Comparison of ENCODE assay signal across 17 mouse cellular contexts in genomic region chr7:24402851-24403250, GRCm38 (mm10). TPM values are rescaled to one million over a fixed set of nuclear protein-coding genes. Genes with fewer than 3 reads are reported as not detected.
A peak's percentile ranks its signal among the peaks of the same experiment; 100 is the strongest.
DNase-seq lines count a peak whose midpoint lies in the region; ATAC-seq and TF ChIP-seq lines count a peak whose summit lies in the region.
"Had no signal": no experiment of that assay in that cellular context is flagged by ENCODE, and none has a peak within 500 bp of the region (broad histone marks: within the 10 kb centered on the region; RNA-seq: fewer than 3 reads in every experiment).

No protein-coding gene starts in this region.

- no peak overlapping the region for H3K4me3 ChIP-seq in hindbrain, embryonic 10.5 days
- H3K4me3 ChIP-seq in hindbrain, embryonic 12.5 days = no peak overlapping the region
- H3K4me3 ChIP-seq in lung, postnatal 0 days (ENCODE audit: low read depth, low read length) = no peak overlapping the region
- H3K4me3 ChIP-seq in ES-E14 (ENCODE audit: insufficient read depth in 1 of 2, low read depth in 1 of 2, low read length in 2 of 2, poor library complexity in 1 of 2, severe bottlenecking in 1 of 2) = no peak overlapping the region
- H3K4me3 ChIP-seq in neural tube, embryonic 15.5 days (replicated peaks) = no peak overlapping the region
- H3K4me3 ChIP-seq: embryonic facial prominence, embryonic 12.5 days had no signal

- no peak overlapping the region for H3K27ac ChIP-seq in hindbrain, embryonic 10.5 days
- no peak overlapping the region for H3K27ac ChIP-seq in hindbrain, embryonic 12.5 days
- no peak overlapping the region for H3K27ac ChIP-seq in lung, postnatal 0 days (ENCODE audit: low read length)
- H3K27ac ChIP-seq in ES-E14 (ENCODE audit: insufficient read depth, low read depth, low read length, poor library complexity, severe bottlenecking) = no peak overlapping the region
- H3K27ac ChIP-seq in neural tube, embryonic 15.5 days (replicated peaks) = no peak overlapping the region
- H3K27ac ChIP-seq: embryonic facial prominence, embryonic 12.5 days had no signal

- H3K4me2 ChIP-seq in hindbrain, embryonic 12.5 days (replicated peaks) = no peak overlapping the region
- H3K4me2 ChIP-seq in lung, postnatal 0 days (replicated peaks; ENCODE audit: low read depth, low read length) = no peak overlapping the region
- H3K4me2 ChIP-seq in neural tube, embryonic 15.5 days = no peak overlapping the region
- H3K4me2 ChIP-seq: embryonic facial prominence, embryonic 12.5 days had no signal

- WGBS in hindbrain, embryonic 10.5 days = 95% methylated on average over 9 of the region's 9 CpGs
- WGBS in hindbrain, embryonic 12.5 days = over 99% methylated on average over 9 of the region's 9 CpGs
- WGBS in lung, postnatal 0 days = 96% methylated on average over 9 of the region's 9 CpGs
- WGBS in neural tube, embryonic 15.5 days = 97% methylated on average over 9 of the region's 9 CpGs

- H3K4me1 ChIP-seq in hindbrain, embryonic 10.5 days (replicated peaks) = peaks cover 12% of the 10 kb centered on the region
- peaks cover 16% of the 10 kb centered on the region for H3K4me1 ChIP-seq in hindbrain, embryonic 12.5 days
- no peaks in the 10 kb centered on the region for H3K4me1 ChIP-seq in lung, postnatal 0 days (ENCODE audit: insufficient read depth, low read depth, low read length)
- H3K4me1 ChIP-seq in ES-E14 (ENCODE audit: control insufficient read depth in 2 of 2, insufficient read depth in 2 of 2, low read length in 2 of 2, poor library complexity in 1 of 2) = peaks cover 0 to 2% of the 10 kb centered on the region in 2 experiments; a peak in 1 of 4 replicates
- H3K4me1 ChIP-seq in neural tube, embryonic 15.5 days = peaks cover 30% of the 10 kb centered on the region
- H3K4me1 ChIP-seq: embryonic facial prominence, embryonic 12.5 days had no signal

- no peaks in the 10 kb centered on the region for H3K27me3 ChIP-seq in hindbrain, embryonic 10.5 days (ENCODE audit: insufficient read depth, poor library complexity, severe bottlenecking)
- H3K27me3 ChIP-seq in hindbrain, embryonic 12.5 days = no peaks in the 10 kb centered on the region
- H3K27me3 ChIP-seq in lung, postnatal 0 days (replicated peaks; ENCODE audit: insufficient read depth, low read length) = no peaks in the 10 kb centered on the region
- H3K27me3 ChIP-seq in neural tube, embryonic 15.5 days (replicated peaks) = no peaks in the 10 kb centered on the region
- H3K27me3 ChIP-seq: embryonic facial prominence, embryonic 12.5 days had no signal

- H3K9ac ChIP-seq in hindbrain, embryonic 12.5 days = no peak overlapping the region
- H3K9ac ChIP-seq in lung, postnatal 0 days (replicated peaks; ENCODE audit: low read depth) = no peak overlapping the region
- no peak overlapping the region for H3K9ac ChIP-seq in ES-E14 (ENCODE audit: insufficient read depth, low read depth, low read length, poor library complexity, severe bottlenecking)
- no peak overlapping the region for H3K9ac ChIP-seq in neural tube, embryonic 15.5 days (replicated peaks)
- H3K9ac ChIP-seq: embryonic facial prominence, embryonic 12.5 days had no signal

- H3K9me3 ChIP-seq in hindbrain, embryonic 10.5 days = peaks cover 7% of the 10 kb centered on the region
- H3K9me3 ChIP-seq in hindbrain, embryonic 12.5 days (replicated peaks) = peaks cover 9% of the 10 kb centered on the region; the same call in 1 of the 2 replicates
- H3K9me3 ChIP-seq in lung, postnatal 0 days (ENCODE audit: low read length) = no peaks in the 10 kb centered on the region
- no peaks in the 10 kb centered on the region for H3K9me3 ChIP-seq in ES-E14 (ENCODE audit: control insufficient read depth, insufficient read depth, low read depth, low read length)
- H3K9me3 ChIP-seq in neural tube, embryonic 15.5 days (replicated peaks) = no peaks in the 10 kb centered on the region

- peak; percentile 17 for DNase-seq in hindbrain, embryonic 10.5 days (ENCODE audit: low spot score)
- no peak for DNase-seq in lung, postnatal 0 days (ENCODE audit: low spot score)
- no peak for DNase-seq in lung, postnatal 4 days
- no peak for DNase-seq in ES-E14 (ENCODE audit: low read depth, low spot score)
- no peak for DNase-seq in kidney, postnatal 10 days
- DNase-seq: adrenal gland, postnatal 25 days; cerebellum, adult 8-10 months; heart, adult 18-20 months; kidney, postnatal 36 days; lung, postnatal 36 days had no signal

- ATAC-seq in hindbrain, embryonic 12.5 days (ENCODE audit: low FRiP score) = no peak
- ATAC-seq in lung, postnatal 0 days = no peak
- peak; percentile 34; the same call in 1 of the 2 replicates for ATAC-seq in megakaryocyte, adult 5-6 weeks (ENCODE audit: poor library complexity, severe bottlenecking)
- no peak for ATAC-seq in neural tube, embryonic 15.5 days (ENCODE audit: low FRiP score)

- H3K36me3 ChIP-seq in hindbrain, embryonic 10.5 days = peaks cover 69% of the 10 kb centered on the region
- H3K36me3 ChIP-seq in hindbrain, embryonic 12.5 days = peaks cover 50% of the 10 kb centered on the region
- no peaks in the 10 kb centered on the region for H3K36me3 ChIP-seq in lung, postnatal 0 days (ENCODE audit: insufficient read depth, low read length)
- peaks cover 6% of the 10 kb centered on the region; the same call in 1 of the 2 replicates for H3K36me3 ChIP-seq in ES-E14 (ENCODE audit: control insufficient read depth, insufficient read depth, low read length, poor library complexity, severe bottlenecking)
- peaks cover 43% of the 10 kb centered on the region for H3K36me3 ChIP-seq in neural tube, embryonic 15.5 days

- peak; percentile 50 for TF ChIP-seq CTCF in lung, postnatal 0 days (IDR thresholded peaks at IDR 0.05)

- in situ Hi-C loops in ES-E14 (cut with MboI; ENCODE audit: low sequenced_read_pairs in 2 of 2, unreplicated experiment in 2 of 2) = loop anchor here in 1 of 2 experiments (25.0 kb wide), 1 partner anchor 109 kb away; the partner anchor contains the start of genes AC161166.1 and Zfp428

- no peak for TF ChIP-seq EP300 in lung, postnatal 0 days (IDR thresholded peaks at IDR 0.05)

TF ChIP-seq in ES-E14, 5 proteins besides CTCF, POLR2A, EP300 and RAD21:
- peak; percentile 36; the same call in 1 of the 2 replicates for TF ChIP-seq HCFC1 (IDR thresholded peaks at IDR 0.05; ENCODE audit: borderline replicate concordance, insufficient read depth, low read length)
- no peak for TF ChIP-seq MAFK (IDR thresholded peaks at IDR 0.05; ENCODE audit: insufficient read depth, low read depth, low read length)
TF ChIP-seq in ES-E14: peak in this region for 1.

RNA-seq across cellular contexts. Expression of gene Smg9, which starts 3.4 kb away (rescaled TPM):
- polyA plus RNA-seq in hindbrain, embryonic 10.5 days (2016; fragmentation: Nextera tagmentation; extraction: Ambion mirVana) = 27.4 and 32.7 TPM in 2 replicates
- polyA plus RNA-seq in hindbrain, embryonic 12.5 days (2016; fragmentation: Nextera tagmentation; extraction: Ambion mirVana) = 28.9 and 29.5 TPM in 2 replicates
- polyA plus RNA-seq in lung, postnatal 0 days (2015; fragmentation: Nextera tagmentation; extraction: Ambion mirVana) = 15.2 and 16.4 TPM in 2 replicates
- 25.7 and 35.7 TPM in 2 replicates for total RNA-seq in ES-E14 (2012; rRNA removed)
- total RNA-seq in megakaryocyte, adult 5-6 weeks (2015) = 21.6 and 22.3 TPM in 2 replicates
- 16.7 and 30.3 TPM in 2 replicates for total RNA-seq in megakaryocyte, adult 5-6 weeks (2017)
- polyA plus RNA-seq in neural tube, embryonic 15.5 days (2015; fragmentation: Nextera tagmentation; extraction: Ambion mirVana) = 34.4 and 38.3 TPM in 2 replicates

RNA-seq across cellular contexts. Expression of gene Kcnn4, which starts 32.8 kb away (rescaled TPM):
- polyA plus RNA-seq in hindbrain, embryonic 10.5 days (2016; fragmentation: Nextera tagmentation; extraction: Ambion mirVana) = 3.9 and 4.2 TPM in 2 replicates
- 2.1 and 2.4 TPM in 2 replicates for polyA plus RNA-seq in hindbrain, embryonic 12.5 days (2016; fragmentation: Nextera tagmentation; extraction: Ambion mirVana)
- polyA plus RNA-seq in lung, postnatal 0 days (2015; fragmentation: Nextera tagmentation; extraction: Ambion mirVana) = 2.0 and 2.6 TPM in 2 replicates
- 3.2 and 5.3 TPM in 2 replicates for total RNA-seq in ES-E14 (2012; rRNA removed)
- total RNA-seq in megakaryocyte, adult 5-6 weeks (2015) = 5.9 and 7.6 TPM in 2 replicates
- total RNA-seq in megakaryocyte, adult 5-6 weeks (2017) = 14.2 and 17.0 TPM in 2 replicates
- polyA plus RNA-seq in neural tube, embryonic 15.5 days (2015; fragmentation: Nextera tagmentation; extraction: Ambion mirVana) = 3.0 and 11.2 TPM in 2 replicates

RNA-seq across cellular contexts. Expression of gene Irgc1, which starts 49.2 kb away (rescaled TPM):
- not detected in 2 replicates for polyA plus RNA-seq in hindbrain, embryonic 10.5 days (2016; fragmentation: Nextera tagmentation; extraction: Ambion mirVana)
- polyA plus RNA-seq in hindbrain, embryonic 12.5 days (2016; fragmentation: Nextera tagmentation; extraction: Ambion mirVana) = not detected in 2 replicates
- polyA plus RNA-seq in lung, postnatal 0 days (2015; fragmentation: Nextera tagmentation; extraction: Ambion mirVana) = 0.24 and 0.29 TPM in 2 replicates
- 0.16 TPM in 1 of 2 replicates, not detected in the other for total RNA-seq in ES-E14 (2012; rRNA removed)
- 0.74 and 1.8 TPM in 2 replicates for total RNA-seq in megakaryocyte, adult 5-6 weeks (2015)
- 0.66 and 0.94 TPM in 2 replicates for total RNA-seq in megakaryocyte, adult 5-6 weeks (2017)
- not detected in 2 replicates for polyA plus RNA-seq in neural tube, embryonic 15.5 days (2015; fragmentation: Nextera tagmentation; extraction: Ambion mirVana)
- total RNA-seq: adrenal gland, postnatal 25 days; heart, adult 18-20 months; monocyte, adult 5-6 weeks had no signal
- polyA plus RNA-seq: embryonic facial prominence, embryonic 12.5 days; hindbrain, embryonic 11.5 days had no signal

RNA-seq across cellular contexts. Expression of gene Lypd5, which starts 53.9 kb away (rescaled TPM):
- not detected in 2 replicates for polyA plus RNA-seq in hindbrain, embryonic 10.5 days (2016; fragmentation: Nextera tagmentation; extraction: Ambion mirVana)
- not detected in 2 replicates for polyA plus RNA-seq in hindbrain, embryonic 12.5 days (2016; fragmentation: Nextera tagmentation; extraction: Ambion mirVana)
- not detected in 2 replicates for polyA plus RNA-seq in lung, postnatal 0 days (2015; fragmentation: Nextera tagmentation; extraction: Ambion mirVana)
- not detected in 2 replicates for total RNA-seq in ES-E14 (2012; rRNA removed)
- total RNA-seq in megakaryocyte, adult 5-6 weeks (2015) = not detected in 2 replicates
- not detected in 2 replicates for total RNA-seq in megakaryocyte, adult 5-6 weeks (2017)
- 0.06 TPM in 1 of 2 replicates, not detected in the other for polyA plus RNA-seq in neural tube, embryonic 15.5 days (2015; fragmentation: Nextera tagmentation; extraction: Ambion mirVana)
- total RNA-seq: adrenal gland, postnatal 25 days; heart, adult 18-20 months; left cerebral cortex, postnatal 25 days; monocyte, adult 5-6 weeks had no signal
- polyA plus RNA-seq: embryonic facial prominence, embryonic 12.5 days; hindbrain, embryonic 11.5 days had no signal

RNA-seq across cellular contexts. Expression of gene Plaur, which starts 59.4 kb away (rescaled TPM):
- polyA plus RNA-seq in hindbrain, embryonic 10.5 days (2016; fragmentation: Nextera tagmentation; extraction: Ambion mirVana) = 0.77 and 1.9 TPM in 2 replicates
- polyA plus RNA-seq in hindbrain, embryonic 12.5 days (2016; fragmentation: Nextera tagmentation; extraction: Ambion mirVana) = 0.59 and 0.95 TPM in 2 replicates
- polyA plus RNA-seq in lung, postnatal 0 days (2015; fragmentation: Nextera tagmentation; extraction: Ambion mirVana) = 65.8 and 72.0 TPM in 2 replicates
- total RNA-seq in ES-E14 (2012; rRNA removed) = 99.5 and 118 TPM in 2 replicates
- total RNA-seq in megakaryocyte, adult 5-6 weeks (2015) = 100 and 110 TPM in 2 replicates
- 96.3 and 124 TPM in 2 replicates for total RNA-seq in megakaryocyte, adult 5-6 weeks (2017)
- polyA plus RNA-seq in neural tube, embryonic 15.5 days (2015; fragmentation: Nextera tagmentation; extraction: Ambion mirVana) = 1.7 and 4.6 TPM in 2 replicates
